Mouse (Mus musculus) left cerebral cortex, adult 11 months (tissue): ENCODE data around the gene Mylk4.
A peak's percentile ranks its signal among the peaks of the same experiment; 100 is the strongest.

Experiments used
- DNase-seq: peaks from one replicate; pipeline ENCODE4 v3.0.0; 2022; ENCODE audit warnings: low spot score

Mylk4 gene

GRCm38 (mm10) chr13:32797085-32797484, 13.3 kb upstream of the Mylk4 start:
- no peak for DNase-seq

DNA sequence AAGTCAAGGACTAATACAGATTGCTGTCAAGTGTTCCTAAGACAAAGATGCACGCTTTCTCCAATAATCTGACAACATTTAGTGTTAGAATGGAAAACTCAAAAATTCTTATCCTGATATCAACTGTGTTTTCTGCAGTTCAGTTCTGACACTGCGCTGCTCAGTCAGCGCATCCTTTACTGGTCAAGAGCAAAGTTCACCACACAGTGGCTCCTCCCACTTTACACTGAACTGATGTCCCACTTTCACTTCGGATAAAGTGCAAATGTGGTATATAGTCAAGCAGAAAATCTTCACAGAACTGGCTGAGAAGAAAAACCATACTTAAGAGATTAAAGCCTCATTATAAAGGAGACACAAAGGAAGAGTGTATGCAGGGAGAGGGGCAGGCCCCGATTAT, 11.4 kb upstream of the Mylk4 start:
- no peak for DNase-seq

- no peak for DNase-seq
Observed at GRCm38 (mm10) chr13:32794619-32795018, 10.9 kb upstream of the Mylk4 start.

DNA sequence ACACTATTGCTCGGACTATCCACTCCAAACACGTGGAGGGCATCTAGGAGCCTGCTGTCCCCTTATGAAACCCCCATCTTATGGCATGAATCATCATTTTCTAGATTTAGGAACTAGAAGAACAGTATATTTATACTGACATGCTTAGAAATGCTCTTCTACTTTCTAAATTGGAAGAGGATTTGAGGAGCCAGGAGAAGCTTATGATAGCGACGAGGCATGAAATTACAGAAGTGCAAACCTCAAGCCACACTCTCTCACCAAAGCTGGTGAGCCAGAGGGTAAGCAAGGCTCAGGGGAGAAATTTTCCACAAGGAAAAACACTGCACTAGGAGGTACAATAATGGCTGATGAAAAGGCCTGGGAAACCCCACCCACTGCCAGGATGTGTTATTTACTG, 6.0 kb upstream of the Mylk4 start:
- DNase-seq: no peak

GRCm38 (mm10) chr13:32787584-32787983, 3.8 kb upstream of the Mylk4 start:
- no peak for DNase-seq

GRCm38 (mm10) chr13:32783055-32783454, 699 bp downstream of the Mylk4 start:
- DNase-seq: no peak

GRCm38 (mm10) chr13:32778861-32779260, 4.9 kb downstream of the Mylk4 start:
- no peak for DNase-seq

DNA sequence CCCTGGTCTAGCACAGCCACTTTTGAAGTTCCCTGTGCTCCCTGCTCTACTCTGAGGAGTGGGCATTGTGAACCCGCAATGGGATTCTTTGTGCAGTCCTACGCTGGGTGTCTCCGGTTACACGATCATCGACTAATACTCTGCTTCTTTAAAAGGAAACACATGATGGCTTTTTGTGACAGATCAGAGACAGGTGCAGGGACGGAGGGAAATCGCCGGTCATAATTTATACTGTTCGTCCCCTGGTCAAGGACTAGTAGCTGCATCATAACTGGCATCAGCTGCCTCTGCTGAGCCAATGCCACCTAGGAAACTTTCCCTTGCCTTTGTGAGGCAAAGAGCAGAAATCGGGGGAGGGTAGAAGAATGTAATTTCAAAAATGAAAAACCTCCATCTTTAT, 7.4 kb downstream of the Mylk4 start:
- no peak for DNase-seq

GRCm38 (mm10) chr13:32775889-32776288, 7.9 kb downstream of the Mylk4 start:
- DNase-seq: no peak

GRCm38 (mm10) chr13:32769960-32770359, 13.8 kb downstream of the Mylk4 start:
- no peak for DNase-seq

GRCm38 (mm10) chr13:32768104-32768503, 15.7 kb downstream of the Mylk4 start:
- DNase-seq: peak; percentile 26

DNA sequence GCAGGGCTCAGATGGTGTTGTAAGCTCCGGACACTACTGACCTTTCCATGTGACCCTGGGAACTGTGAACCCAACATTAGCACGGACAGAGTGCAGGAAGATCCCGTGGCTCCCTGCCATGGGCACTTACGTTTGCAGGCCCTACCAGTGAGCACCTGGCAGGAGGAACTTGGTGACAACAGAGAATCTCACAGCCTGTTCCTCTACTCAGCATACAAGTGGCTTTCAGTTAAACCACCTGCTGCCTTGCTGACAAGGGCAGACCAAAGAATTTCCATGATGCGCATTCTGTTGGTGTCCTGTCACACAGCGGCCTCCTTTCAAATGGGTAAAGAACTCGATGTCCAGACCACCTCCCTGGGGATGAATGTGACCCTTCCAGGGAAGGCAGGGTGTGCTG, 19.3 kb downstream of the Mylk4 start:
- no peak for DNase-seq

GRCm38 (mm10) chr13:32763141-32763540, 20.6 kb downstream of the Mylk4 start:
- DNase-seq: no peak

DNA sequence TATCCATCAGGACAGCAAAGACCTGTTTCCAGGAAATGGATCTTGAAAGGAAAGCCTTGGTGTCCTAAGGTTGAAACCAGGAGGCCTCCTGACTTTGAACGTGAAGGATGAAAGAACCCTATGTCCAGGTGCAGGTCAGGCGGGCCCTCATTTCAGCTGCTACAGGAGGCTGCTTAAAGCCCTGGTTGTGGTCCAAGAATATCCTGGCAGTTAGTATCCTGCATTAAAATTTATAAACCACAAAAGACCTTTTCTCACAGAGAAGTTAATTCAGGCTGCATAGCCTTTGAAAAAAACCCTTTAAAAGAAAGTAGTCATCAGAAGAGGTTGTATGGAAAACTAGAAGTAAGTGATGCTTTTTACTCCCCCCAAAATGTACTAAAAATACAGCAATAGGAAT, 23.0 kb downstream of the Mylk4 start:
- DNase-seq: no peak

DNA sequence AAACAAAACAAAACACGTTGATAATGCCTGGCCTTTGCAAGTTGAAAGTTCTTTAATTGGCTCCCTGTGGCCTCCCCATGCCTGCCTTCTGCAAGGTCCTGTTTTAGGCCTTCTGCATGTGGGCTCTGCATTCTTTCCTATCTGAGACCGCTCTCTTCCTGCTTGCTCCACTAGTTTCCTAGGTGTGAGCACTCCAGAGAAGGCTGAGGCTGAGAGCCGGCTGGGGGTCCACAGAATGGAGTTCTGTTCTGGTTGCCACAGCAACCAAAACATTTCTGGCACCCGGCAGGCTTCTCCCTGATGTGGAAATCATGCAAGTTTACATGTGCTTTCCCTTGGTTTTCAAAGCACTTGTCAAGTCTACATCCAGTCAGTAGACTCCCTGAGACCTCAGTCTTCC, 24.7 kb downstream of the Mylk4 start:
- no peak for DNase-seq

DNA sequence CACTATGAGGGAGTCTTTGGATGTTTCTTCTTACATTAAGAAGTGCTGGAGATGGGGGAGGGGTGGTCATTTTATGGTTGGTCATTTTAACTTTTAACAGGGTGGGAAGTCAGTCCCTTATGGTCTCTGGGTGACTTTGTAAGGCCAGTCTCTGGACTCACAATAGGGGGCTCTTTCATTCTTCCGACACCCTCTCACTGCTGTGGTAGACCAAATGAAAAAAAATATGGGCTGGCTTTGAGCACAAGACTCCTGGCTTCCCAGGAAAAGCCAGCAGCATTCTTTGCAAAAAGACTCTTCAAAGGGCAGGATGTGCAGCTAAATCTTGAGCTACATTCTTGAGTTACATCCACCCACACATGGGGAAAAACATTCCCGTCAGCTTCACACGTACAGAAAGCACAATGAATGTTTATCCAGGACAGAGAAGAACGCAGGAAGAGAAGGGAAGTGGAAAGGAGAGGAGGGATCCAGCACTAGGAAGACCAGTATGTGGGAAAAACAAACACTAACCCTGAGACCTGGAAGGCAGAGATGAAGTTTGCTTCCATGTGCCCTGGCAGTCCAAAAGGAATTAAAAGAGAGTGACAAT, 31.6 kb downstream of the Mylk4 start:
- no peak for DNase-seq

DNA sequence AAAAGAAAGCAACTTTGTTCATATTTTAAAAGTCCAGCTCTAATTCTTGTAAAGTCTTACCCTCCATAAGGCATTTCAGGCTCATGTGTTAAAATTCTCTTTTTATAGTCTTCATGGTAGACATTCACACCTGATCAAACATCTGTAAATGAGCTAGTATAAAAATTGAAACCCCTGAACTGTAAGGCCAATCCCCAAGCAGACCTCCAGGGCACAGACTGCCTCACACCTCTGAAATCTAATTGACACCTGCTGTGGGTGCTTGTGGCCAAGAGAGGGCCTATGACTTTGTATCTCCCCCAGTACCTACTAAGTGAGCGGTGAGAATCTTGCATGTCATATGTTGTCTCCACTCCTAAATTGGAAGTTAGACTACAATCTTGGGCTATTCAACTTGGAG, 33.2 kb downstream of the Mylk4 start:
- no peak for DNase-seq

GRCm38 (mm10) chr13:32748421-32748820, 35.3 kb downstream of the Mylk4 start:
- no peak for DNase-seq

DNA sequence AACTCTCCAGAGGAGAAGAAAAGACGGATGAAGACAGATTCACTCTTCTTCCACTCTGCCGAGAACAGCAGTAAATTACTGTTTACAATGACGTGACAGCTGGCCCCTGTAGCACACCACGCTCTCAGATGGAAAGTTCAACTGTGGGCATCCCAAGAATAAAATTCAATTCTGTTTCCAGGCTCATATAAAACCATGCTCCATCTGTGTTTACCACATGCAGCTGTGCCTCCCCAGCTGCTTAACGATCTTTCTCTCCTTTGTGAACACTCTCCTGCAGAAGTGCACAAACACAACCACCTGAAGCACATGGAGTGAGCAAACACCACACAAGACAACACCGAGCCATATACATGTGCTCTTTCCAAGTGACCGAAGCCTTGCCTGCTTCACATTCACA, 42.6 kb downstream of the Mylk4 start:
- DNase-seq: no peak

GRCm38 (mm10) chr13:32731283-32731682, 52.5 kb downstream of the Mylk4 start:
- DNase-seq: no peak

DNA sequence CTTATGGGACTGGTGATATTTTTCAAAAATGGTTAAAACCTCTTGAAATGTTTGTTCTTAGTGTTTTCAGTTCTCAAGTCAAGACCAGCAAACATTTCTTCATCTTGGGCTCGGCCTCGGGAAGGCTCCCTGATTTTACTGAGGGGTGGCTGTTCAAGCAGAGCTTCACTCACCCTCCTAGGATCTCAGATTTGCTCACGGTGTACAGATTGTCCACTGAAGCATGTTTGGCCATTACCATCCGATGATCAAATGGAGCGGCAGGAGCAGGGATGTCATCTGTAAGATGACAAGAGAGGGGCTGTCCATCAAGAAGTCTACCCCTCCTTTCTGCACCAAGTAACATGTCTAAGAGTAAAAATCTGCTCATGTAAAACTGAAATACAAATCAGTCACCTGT, 59.1 kb downstream of the Mylk4 start:
- no peak for DNase-seq

GRCm38 (mm10) chr13:32721717-32722116, 62.0 kb downstream of the Mylk4 start:
- no peak for DNase-seq

- DNase-seq: no peak
Observed at GRCm38 (mm10) chr13:32719284-32719683, 64.5 kb downstream of the Mylk4 start.

DNA sequence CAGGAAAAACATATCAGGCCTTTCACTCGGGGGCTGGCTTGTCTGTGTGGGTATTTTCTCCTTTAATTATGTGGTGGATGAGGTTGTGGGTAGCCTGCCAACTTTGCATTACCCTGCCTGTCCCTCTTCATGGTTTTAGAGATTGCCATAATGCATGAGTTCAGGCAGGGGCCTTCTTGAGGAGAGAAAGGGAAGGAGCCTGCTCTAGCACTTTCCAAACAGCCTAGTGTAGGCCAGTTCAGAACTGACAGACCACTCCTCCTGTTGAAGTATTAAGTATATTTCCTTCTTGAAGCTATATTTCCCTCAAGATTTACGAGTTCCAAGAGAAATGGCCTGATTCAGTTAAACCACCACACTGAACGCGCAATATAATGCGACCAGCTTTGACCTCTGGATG, 66.0 kb downstream of the Mylk4 start:
- DNase-seq: no peak

- DNase-seq: no peak
Observed at GRCm38 (mm10) chr13:32712568-32712967, 71.2 kb downstream of the Mylk4 start.
